Mouse (Mus musculus): Measurements from ENCODE around the gene Vmn1r188. TPM values are rescaled to one million over a fixed set of nuclear protein-coding genes. Genes with fewer than 3 reads are reported as not detected.
"Not testable (repeated sequence)": the region's sequence is repeated elsewhere in the genome, so short reads cannot be mapped to it uniquely, and the experiment has no call there.

Gene Vmn1r188
- not detected in 2 replicates for polyA plus RNA-seq (2015; fragmentation: Nextera tagmentation; extraction: Ambion mirVana)

GRCm38 (mm10) chr13:22084140-22084539 is at the start of gene Vmn1r188:
Gene Vmn1r188 (plus strand): TSS chr13:22084440.
- not testable (repeated sequence) for ATAC-seq (ENCODE audit: low FRiP score, low read depth); H3K4me2 ChIP-seq (replicated peaks); H3K4me3 ChIP-seq; H3K27ac ChIP-seq; H3K27me3 ChIP-seq; H3K9me3 ChIP-seq; H3K9ac ChIP-seq; H3K36me3 ChIP-seq; H3K4me1 ChIP-seq
- 83% methylated on average over 1 of the region's 1 CpGs for WGBS

GRCm38 (mm10) chr13:22034443-22035266 is 49.6 kb upstream of the Vmn1r188 start:
- 0% methylated on average over 11 of the region's 14 CpGs for WGBS
- ATAC-seq (ENCODE audit: low FRiP score, low read depth) = no peak
- Histone ChIP-seq H3K4me1 (peaks cover 22% of the 10 kb centered on the region), H3K27ac (peak overlapping the region; percentile 87), H3K4me2 (replicated peaks) (peak overlapping the region; percentile 79), H3K9me3 (no peaks in the 10 kb centered on the region), H3K27me3 (no peaks in the 10 kb centered on the region), H3K36me3 (no peaks in the 10 kb centered on the region), H3K4me3 (peak overlapping the region; percentile 46), H3K9ac (peak overlapping the region; percentile 66)

- WGBS = under 1% methylated on average over 23 of the region's 69 CpGs
- Histone ChIP-seq H3K9ac (peak within 1 kb of the TSS; percentile 69), H3K4me2 (replicated peaks) (peak within 1 kb of the TSS; percentile 79), H3K4me3 (peak within 1 kb of the TSS; percentile 46), H3K4me1 (peaks cover 31% of the 10 kb centered on the region), H3K27ac (peak within 1 kb of the TSS; percentile 90)
- peak; percentile 98 for ATAC-seq (ENCODE audit: low FRiP score, low read depth)
- not testable (repeated sequence) for H3K9me3 ChIP-seq, H3K36me3 ChIP-seq, H3K27me3 ChIP-seq
Measured at GRCm38 (mm10) chr13:22035267-22036148, 48.7 kb upstream of the Vmn1r188 start, which contains the start of the genes Hist1h2ah and Hist1h2bk. Gene Hist1h2ah (minus strand): TSS chr13:22035568. Gene Hist1h2bk (plus strand): TSS chr13:22035870.

GRCm38 (mm10) chr13:22036149-22036956 is 47.9 kb upstream of the Vmn1r188 start:
- Histone ChIP-seq H3K4me3 (peak overlapping the region; percentile 46), H3K27ac (peak overlapping the region; percentile 90), H3K9me3 (no peaks in the 10 kb centered on the region), H3K4me2 (replicated peaks) (peak overlapping the region; percentile 79), H3K9ac (peak overlapping the region; percentile 69), H3K36me3 (no peaks in the 10 kb centered on the region), H3K4me1 (peaks cover 33% of the 10 kb centered on the region), H3K27me3 (no peaks in the 10 kb centered on the region)
- no peak; the same call in 1 of the 2 replicates for ATAC-seq (ENCODE audit: low FRiP score, low read depth)
- 3% methylated on average over 22 of the region's 23 CpGs for WGBS

GRCm38 (mm10) chr13:22036986-22037385 is 47.3 kb upstream of the Vmn1r188 start:
- no peak for ATAC-seq (ENCODE audit: low FRiP score, low read depth)
- Histone ChIP-seq H3K9ac (peak overlapping the region; percentile 69), H3K9me3 (no peaks in the 10 kb centered on the region), H3K4me3 (peak overlapping the region; percentile 46), H3K36me3 (no peaks in the 10 kb centered on the region), H3K4me2 (replicated peaks) (peak overlapping the region; percentile 79), H3K27me3 (no peaks in the 10 kb centered on the region), H3K4me1 (peaks cover 38% of the 10 kb centered on the region), H3K27ac (peak overlapping the region; percentile 90)
- WGBS = 59% methylated on average over 3 of the region's 3 CpGs

- no peaks in the 10 kb centered on the region for H3K9me3 ChIP-seq
- no peak for ATAC-seq (ENCODE audit: low FRiP score, low read depth)
- no peaks in the 10 kb centered on the region for H3K27me3 ChIP-seq
- peaks cover 41% of the 10 kb centered on the region for H3K4me1 ChIP-seq
- peak overlapping the region; percentile 28; the same call in 1 of the 2 replicates for H3K27ac ChIP-seq
- 57% methylated on average over 2 of the region's 2 CpGs for WGBS
- no peak overlapping the region for H3K4me3 ChIP-seq
- H3K9ac ChIP-seq = 0 out of 2 replicates have a peak overlapping the region, but pooled peaks have one; percentile 25
- H3K4me2 ChIP-seq (replicated peaks) = peak overlapping the region; percentile 79
- no peaks in the 10 kb centered on the region for H3K36me3 ChIP-seq
Measured at GRCm38 (mm10) chr13:22037415-22037814, 46.8 kb upstream of the Vmn1r188 start.

DNA sequence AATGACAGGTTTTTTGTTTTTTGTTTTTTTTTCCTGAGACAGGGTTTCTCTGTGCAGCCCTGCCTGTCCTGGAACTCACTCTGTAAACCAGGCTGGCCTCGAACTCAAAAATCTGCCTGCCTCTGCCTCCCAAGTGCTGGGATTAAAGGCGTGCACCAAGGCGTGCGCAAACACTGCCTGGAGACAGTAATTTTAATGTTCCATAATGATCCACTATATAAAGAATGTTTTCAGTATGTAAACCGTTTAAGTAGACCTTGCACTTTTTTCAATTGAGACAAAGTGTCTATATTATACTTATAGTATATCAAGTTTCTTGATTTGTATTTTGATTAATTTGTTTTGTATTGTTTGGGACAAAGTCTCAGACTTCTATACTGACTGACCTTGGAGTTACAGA is 44.9 kb upstream of the Vmn1r188 start:
- Histone ChIP-seq H3K4me2 (replicated peaks) (peak overlapping the region; percentile 88; the same call in 1 of the 2 replicates), H3K27ac (no peak overlapping the region), H3K4me1 (peaks cover 35% of the 10 kb centered on the region), H3K9ac (no peak overlapping the region), H3K36me3 (no peaks in the 10 kb centered on the region), H3K4me3 (no peak overlapping the region), H3K27me3 (no peaks in the 10 kb centered on the region), H3K9me3 (no peaks in the 10 kb centered on the region)
- no peak for ATAC-seq (ENCODE audit: low FRiP score, low read depth)
- WGBS = 69% methylated on average over 5 of the region's 5 CpGs

DNA sequence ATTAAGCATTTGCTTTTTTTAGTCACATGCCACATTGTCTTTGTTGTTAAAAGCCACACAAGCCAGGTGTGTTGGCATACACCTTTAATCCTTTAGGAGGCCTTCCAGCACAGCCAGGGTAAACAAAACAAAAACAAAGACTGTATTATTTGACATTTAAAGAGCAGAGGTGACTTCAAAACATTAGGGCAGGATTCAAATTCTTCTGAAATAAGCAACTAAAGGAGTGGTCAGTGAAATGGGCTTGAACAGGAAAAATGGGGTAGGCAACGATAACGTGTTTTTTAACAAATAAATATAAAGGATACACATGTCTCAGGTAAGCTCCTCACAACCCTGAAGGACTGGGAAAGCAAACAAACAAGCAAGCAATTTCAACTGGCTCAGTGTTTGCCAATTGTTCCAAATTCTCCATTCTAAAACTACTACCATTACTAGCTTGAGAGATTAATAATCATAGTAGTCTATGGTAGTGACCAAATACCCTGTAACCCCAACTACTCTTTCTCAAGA is 44.2 kb upstream of the Vmn1r188 start:
- no peaks in the 10 kb centered on the region for H3K36me3 ChIP-seq
- WGBS = 7% methylated on average over 2 of the region's 2 CpGs

DNA sequence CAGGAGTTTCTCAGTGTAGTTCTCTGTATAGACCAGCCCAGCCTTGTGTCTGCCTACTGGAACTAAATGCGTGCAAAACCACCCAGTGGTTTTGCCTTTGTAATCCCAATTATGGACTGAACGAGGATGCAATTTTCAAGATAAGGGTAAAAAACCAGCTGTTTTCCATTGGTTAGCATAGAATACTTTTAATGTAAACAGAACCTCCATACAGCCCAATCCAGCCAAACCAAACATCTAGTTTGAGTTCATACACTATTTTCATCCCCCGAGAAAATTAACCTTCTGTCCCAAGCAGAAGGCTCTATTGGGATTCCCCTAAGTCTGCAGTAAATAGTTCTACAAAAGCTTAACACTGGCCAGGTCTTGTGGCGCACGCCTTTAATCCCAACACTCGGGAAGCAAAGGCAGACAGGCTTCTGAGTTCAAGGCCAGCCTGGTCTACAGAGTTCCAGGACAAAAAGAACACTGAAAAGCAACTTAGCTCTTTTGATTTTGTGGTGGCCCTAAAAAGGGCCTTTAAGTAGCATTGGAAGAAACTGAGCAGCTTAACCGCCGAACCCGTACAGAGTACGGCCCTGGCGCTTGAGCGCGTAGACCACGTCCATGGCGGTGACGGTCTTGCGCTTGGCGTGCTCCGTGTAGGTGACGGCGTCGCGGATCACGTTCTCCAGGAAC is 43.6 kb upstream of the Vmn1r188 start:
- Histone ChIP-seq H3K4me1 (peaks cover 36% of the 10 kb centered on the region), H3K9ac (peak overlapping the region; percentile 76), H3K27ac (peak overlapping the region; percentile 96), H3K4me3 (peak overlapping the region; percentile 51), H3K27me3 (no peaks in the 10 kb centered on the region), H3K9me3 (no peaks in the 10 kb centered on the region), H3K36me3 (no peaks in the 10 kb centered on the region), H3K4me2 (replicated peaks) (peak overlapping the region; percentile 88)
- WGBS = under 1% methylated on average over 19 of the region's 24 CpGs
- peak; percentile 9 for ATAC-seq (ENCODE audit: low FRiP score, low read depth)

More for the DNA sequence above, 44.2 kb upstream of the Vmn1r188 start:
- ATAC-seq (ENCODE audit: low FRiP score, low read depth) = no peak
- Histone ChIP-seq H3K9me3 (no peaks in the 10 kb centered on the region), H3K27ac (peak overlapping the region; percentile 96), H3K4me3 (peak overlapping the region; percentile 51), H3K27me3 (no peaks in the 10 kb centered on the region), H3K4me2 (replicated peaks) (peak overlapping the region; percentile 88), H3K4me1 (peaks cover 36% of the 10 kb centered on the region), H3K9ac (peak overlapping the region; percentile 76)

GRCm38 (mm10) chr13:22041142-22041536 is 43.1 kb upstream of the Vmn1r188 start, which contains the start of gene Hist1h4i:
Gene Hist1h4i (minus strand): TSS chr13:22041362.
- Histone ChIP-seq H3K27ac (peak within 1 kb of the TSS; percentile 96), H3K9ac (peak within 1 kb of the TSS; percentile 76), H3K4me3 (peak within 1 kb of the TSS; percentile 51), H3K4me1 (peaks cover 35% of the 10 kb centered on the region), H3K4me2 (replicated peaks) (peak within 1 kb of the TSS; percentile 88)
- not testable (repeated sequence) for H3K9me3 ChIP-seq, H3K27me3 ChIP-seq, H3K36me3 ChIP-seq
- peak; percentile 65 for ATAC-seq (ENCODE audit: low FRiP score, low read depth)
- WGBS = 0% methylated on average over 16 of the region's 27 CpGs

Measured in limb, embryonic 13.5 days (tissue).